Mouse (Mus musculus): ENCODE measurements around the gene Plppr2.

DNA sequence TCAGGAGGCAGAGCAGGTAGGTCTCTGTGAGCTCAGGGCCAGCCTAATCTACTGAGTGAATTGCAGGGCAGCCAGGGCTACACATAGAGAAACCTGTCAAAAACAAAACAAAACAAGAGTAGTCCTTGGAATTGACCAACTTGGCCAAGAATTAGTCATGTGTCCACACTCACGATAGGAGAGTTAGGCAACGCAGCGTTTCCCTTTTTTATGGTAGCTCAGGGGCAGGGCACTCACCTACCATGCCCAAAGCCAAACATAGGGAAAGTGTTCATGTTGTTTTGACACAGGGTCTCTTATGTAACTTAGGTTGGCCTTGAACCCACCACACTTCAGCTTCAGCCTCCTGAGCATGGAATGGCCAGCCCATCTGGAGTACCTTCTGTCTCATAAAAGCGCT is 32.5 kb downstream of the Plppr2 start:
- no peak for TF ChIP-seq CTCF (IDR thresholded peaks at IDR 0.05; ENCODE audit: low read depth)
- no peak for TF ChIP-seq EP300 (IDR thresholded peaks at IDR 0.05; ENCODE audit: low read depth)

Data from liver, postnatal 0 days (tissue).